Mouse (Mus musculus): Measurements from ENCODE around the gene Slc46a2.

DNA sequence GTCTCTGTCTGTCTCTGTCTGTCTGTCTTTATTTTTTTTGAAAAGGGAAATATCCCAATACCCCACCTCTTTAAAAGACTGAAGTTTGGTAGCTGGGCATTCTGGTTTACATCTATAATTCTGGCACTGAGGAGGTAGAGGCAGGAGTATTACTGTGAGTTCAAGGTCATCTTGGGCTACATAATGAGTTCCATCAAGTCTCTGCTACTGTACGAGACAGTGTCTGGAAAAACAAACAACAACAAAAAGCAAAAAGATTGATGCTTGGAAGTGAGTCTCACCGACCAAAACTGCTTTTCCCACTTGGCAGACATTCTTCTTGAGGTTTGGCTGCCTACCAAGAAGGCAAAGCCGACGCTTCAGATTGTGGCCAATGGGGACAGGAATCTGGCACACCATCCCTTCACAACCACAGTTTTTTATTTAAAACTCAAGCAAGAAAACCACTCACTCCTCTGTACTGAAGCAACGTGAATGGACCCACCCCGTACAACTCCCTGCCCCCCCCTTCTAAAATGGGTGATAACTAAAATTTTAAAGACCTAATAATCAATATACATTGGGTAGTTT, 45.3 kb downstream of the Slc46a2 start:
- TF ChIP-seq CTCF (IDR thresholded peaks at IDR 0.05; ENCODE audit: borderline replicate concordance, extremely low read depth, insufficient read depth, insufficient read length) (no peak), POLR2A (IDR thresholded peaks at IDR 0.05; ENCODE audit: borderline replicate concordance, extremely low read depth, insufficient read depth, insufficient read length, poor library complexity, severe bottlenecking) (no peak)
